Mouse (Mus musculus): ENCODE measurements around the gene Olfr1391.

GRCm38 (mm10) chr11:49337150-49337832 lies 14.7 kb downstream of the Olfr1391 start:
- TF ChIP-seq CTCF (IDR thresholded peaks at IDR 0.05; ENCODE audit: low read depth) (no peak), EP300 (IDR thresholded peaks at IDR 0.05; ENCODE audit: low read depth) (no peak)

All from liver, embryonic 14.5 days (tissue).